Mouse (Mus musculus) kidney, adult 8-10 months (tissue): ENCODE results near the gene Sh3bgrl3.

ENCODE experiments used
- DNase-seq, 2 experiments: peaks; one replicate each; pipeline ENCODE4 v3.0.0; 2022

The Sh3bgrl3 gene

GRCm38 (mm10) chr4:134107730-134108129 is 20.9 kb downstream of the Sh3bgrl3 start:
- no peak for DNase-seq

GRCm38 (mm10) chr4:134106105-134106504 is 22.5 kb downstream of the Sh3bgrl3 start:
- no peak for DNase-seq

DNA sequence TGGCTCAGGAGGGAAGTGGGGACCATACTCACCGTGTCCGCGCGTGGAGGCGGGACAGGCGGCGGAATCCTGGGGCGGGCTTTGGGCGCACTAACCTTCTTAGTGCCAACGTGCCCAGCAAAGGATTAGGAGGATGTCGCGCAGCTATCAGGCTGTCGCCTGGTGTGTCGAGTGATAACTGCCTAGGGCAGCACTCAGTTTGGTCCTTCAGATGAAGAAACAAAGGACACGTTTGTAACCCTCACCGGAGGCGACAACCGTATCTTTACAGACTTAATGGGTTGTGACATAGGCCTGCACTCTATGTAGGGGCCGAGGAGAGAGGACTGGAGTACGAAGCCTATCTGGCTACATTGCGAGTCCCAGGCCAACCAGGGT is 25.9 kb downstream of the Sh3bgrl3 start:
- no peak for DNase-seq

- DNase-seq, result peak; percentile 90
Observed at GRCm38 (mm10) chr4:134101979-134102741, 26.4 kb downstream of the Sh3bgrl3 start, which contains the start of gene Ubxn11. Gene Ubxn11 (plus strand): TSS chr4:134102570.

DNA sequence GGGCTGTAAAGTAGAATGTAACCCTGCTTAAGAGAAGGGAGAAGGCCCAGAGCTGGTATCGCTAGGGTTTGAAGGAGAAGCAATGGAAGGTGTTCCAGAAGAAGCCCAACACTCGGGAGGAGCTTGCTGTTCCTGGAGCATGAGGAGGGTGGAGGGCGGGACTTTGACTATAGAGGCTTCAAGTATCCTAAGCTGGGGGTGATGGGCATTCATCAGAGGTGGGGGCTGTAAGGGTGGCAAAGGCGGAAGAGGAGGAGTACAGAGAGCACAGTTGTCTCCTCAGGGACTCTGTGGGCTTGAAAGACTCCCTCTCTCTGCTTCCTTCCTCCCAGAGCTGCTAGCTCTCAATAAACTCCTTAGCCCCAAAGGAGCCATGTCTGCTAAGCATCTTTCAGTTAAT is 28.3 kb downstream of the Sh3bgrl3 start:
- DNase-seq, result no peak

- DNase-seq, result peak; percentile 30 to 31
Observed at GRCm38 (mm10) chr4:134098628-134099027, 30.0 kb downstream of the Sh3bgrl3 start.

DNA sequence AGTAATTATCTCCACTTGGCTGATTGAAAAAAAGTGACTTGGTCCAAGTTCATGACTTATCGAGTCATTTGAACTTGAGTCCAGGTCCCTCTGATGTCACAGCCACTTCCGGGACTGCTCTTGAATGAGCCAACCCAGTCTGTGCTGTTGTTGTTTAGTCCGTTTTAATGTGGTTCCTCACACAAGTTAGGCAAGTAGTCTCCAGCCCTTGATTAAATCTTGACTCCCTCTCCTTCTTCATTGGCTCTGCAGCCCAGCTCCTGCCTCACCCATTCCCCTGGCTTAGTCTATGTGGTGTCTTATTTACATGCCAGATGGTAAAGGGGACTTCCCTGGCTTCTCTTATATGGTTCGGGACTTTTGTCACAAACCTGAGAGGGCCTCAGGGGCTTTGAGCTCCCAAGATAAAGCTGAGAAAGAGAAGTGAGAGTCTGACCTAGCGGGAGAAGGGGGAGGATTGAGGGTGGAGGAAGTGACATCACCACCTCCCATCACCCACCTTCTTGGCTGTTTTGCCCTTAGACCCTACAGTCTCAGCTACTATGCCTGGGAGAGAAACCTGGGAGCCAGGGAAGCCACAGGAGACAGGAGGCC is 31.5 kb downstream of the Sh3bgrl3 start:
- no peak for DNase-seq

GRCm38 (mm10) chr4:134096120-134096519 is 32.5 kb downstream of the Sh3bgrl3 start:
- DNase-seq, result no peak

GRCm38 (mm10) chr4:134094923-134095547 is 33.6 kb downstream of the Sh3bgrl3 start, which contains the start of gene Cd52:
Gene Cd52 (minus strand): TSS chr4:134095082.
- DNase-seq, result no peak

DNA sequence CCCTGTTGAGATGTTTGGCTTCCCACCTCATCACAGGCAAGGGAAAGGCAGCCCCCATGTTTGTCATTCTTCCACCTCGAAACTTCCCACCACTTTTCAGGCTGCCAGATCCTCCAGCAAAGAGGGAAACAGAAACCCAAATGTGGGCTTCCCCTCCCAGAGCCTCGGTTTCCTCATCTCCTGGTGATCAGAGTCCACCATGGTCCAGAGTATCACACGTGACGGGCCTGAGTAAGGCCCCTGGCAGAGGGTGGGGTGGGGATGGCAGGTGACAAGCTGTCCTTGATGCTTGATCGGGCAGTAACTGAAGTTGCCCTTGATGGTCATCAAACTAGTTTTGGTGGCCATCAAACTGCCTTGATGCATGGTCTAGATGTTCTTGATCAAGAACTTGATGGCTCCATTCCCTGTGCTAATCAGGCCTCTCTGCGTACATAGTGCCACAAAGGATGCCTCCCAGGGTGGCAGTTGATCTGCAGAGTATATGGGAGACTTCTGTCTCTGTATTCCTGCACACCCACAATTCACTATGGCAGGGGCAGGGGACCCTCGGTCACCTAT is 34.5 kb downstream of the Sh3bgrl3 start:
- DNase-seq, result no peak

DNA sequence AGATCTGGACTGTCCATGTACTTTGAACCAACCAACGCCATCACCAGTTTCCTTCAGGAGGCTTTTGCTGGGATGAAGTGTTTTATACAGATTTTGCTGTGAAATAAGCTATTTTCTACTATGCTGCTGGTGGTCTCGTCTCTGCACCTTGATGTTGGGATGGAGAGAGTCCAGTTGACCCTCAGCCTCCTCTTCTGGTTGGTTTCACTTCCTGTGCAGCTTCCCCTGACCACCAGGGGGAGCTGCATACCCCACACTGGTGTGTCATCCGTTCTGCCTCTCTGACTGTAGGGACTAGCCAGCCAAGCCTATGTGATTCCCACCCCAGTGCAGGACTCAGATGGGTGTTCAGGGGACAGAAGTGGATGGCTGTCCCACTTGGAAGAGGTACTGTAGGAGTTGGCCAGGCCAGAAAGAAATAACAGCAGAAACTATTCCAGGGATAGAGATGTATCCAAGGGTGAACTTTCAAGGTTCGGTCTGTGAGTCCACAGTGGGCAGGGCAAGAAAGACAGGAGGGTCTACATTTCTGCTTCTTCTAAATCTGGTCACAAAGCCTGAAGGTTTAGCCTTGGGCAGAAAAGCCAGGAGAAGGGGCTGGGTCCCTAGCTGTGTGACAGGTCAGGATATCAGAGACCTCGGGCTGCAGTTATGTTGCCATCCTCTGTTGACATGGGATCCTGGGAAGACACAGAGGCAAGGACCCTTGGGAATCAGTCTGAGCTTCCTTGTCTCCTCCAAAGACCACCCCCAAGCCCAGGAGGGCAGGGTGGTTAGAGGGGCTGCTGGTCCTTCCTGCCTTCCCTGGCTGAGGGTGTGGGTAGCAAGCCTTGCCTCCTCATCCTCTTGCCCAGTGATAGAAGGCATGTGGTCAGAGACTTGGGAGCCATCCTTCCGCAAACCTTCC is 36.0 kb downstream of the Sh3bgrl3 start:
- peak; percentile 24 to 55 for DNase-seq

DNA sequence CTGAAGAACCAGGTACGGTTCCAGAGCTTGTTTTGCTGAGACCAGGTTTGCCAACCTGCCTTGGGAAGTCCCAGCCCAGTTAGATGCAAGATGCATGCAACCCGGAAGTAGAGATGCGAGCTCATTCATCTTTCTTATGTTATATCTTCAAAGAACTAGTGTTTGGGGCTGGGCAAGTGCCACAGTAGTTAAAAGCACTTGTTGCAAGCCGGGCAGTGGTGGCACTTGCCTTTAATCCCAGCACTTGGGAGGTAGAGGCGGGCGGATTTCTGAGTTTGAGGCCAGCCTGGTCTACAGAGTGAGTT is 37.4 kb downstream of the Sh3bgrl3 start:
- no peak for DNase-seq

DNA sequence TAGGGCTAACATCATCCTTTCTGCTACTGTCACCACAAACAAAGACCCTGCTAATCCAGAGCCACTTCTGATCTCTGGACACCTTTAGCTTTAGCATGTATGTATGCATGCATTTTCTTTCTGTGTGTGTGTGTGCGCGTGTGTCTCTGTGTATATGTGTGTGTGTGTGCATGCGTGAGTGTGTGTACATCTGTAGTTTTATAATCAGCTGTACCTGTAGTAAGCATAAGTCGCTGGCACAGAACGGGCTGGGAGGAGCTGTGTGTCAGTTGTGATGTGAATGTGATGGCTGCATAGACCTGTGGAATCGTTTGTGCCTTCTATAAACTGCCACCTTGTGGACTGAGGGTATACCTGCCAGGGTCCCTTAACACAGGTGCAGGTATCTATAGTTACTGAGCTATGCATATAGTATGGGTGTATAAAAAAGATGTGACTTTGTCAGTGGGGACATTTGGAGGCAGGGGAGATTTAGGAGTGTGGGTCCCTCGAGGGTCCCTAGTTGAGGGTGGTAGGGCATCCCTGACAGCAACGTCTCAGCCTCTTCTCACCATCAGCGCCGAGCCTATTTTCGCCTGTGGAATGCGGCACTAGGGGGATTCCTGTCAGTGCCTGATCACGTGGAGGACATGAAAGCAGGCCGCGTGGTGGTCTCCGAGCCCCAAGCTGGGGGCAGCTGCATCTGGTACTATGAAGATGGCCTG is 37.9 kb downstream of the Sh3bgrl3 start:
- DNase-seq, result no peak

- no peak for DNase-seq
Observed at GRCm38 (mm10) chr4:134089029-134089428, 39.6 kb downstream of the Sh3bgrl3 start.

DNA sequence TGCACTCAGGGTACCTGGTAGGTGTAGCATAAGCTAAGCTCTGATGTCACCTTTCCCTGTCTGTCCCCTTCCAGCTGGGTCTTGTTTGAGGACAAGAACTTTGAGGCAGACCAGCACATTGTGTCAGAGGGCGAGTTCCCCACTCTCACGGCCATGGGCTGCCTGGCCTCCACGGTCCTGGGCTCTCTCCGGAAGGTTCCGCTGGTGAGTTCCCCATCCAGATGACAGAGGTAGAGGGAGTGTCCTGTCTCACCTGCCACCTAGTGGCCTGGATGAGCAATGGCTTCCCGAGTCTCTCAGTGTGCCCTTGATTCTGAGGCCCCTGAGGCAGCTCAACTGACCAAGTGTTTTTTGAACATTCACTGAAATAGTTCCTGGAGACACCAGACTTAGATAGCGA is 41.2 kb downstream of the Sh3bgrl3 start:
- DNase-seq, result peak; percentile 37 to 45

DNA sequence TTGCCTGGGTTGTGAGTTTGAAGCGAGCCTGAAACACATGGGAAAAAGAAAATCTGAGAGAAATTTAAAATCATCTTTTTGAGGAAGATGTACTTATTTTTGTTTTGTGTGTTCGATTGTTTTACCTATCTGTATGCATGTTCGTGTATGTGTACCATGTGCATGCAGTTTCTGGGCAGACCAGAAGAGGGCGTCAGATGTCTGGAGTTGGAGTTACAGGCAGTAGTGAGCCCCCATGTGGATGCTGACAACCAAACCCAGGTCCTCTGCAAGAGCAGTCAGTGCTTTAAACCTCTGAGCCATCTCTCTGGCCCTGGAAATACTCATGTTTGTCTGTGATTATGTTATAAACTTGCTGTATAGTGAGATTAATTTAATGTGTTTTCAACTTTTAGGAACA is 43.6 kb downstream of the Sh3bgrl3 start:
- DNase-seq, result no peak

GRCm38 (mm10) chr4:134082460-134082859 is 46.1 kb downstream of the Sh3bgrl3 start:
- DNase-seq, result no peak

DNA sequence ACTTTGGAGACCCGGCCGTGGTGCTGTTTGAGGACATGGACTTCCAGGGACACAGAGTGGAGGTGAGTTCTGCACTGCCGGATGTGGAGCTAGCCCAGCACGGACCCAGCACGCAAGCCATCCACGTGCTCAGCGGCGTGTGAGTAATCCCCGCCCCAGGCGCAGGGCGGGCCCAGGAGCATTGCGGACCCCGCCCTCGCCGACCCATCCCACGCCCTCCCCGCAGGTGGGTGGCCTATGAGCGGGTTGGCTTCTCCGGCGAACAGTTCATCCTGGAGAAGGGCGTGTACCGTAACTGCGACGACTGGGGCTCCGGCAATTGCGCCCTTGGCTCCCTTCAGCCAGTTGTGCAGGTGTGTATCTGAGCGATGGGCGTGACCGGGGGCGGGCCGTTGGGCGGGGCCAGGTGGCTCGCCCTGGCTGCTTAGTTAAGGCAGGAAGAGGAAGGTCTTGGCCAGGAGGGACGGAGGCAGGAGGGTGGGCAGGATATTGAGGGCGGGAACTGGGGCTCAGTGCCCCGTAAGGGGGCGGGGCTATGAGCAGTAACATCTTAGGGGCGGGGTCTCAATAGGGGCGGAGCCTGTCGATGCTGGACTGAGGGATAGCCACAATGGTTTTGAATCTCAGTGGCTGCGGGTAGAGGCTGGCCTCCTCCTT is 46.7 kb downstream of the Sh3bgrl3 start:
- DNase-seq, result peak; percentile 88 to 92

GRCm38 (mm10) chr4:134080674-134081073 is 47.9 kb downstream of the Sh3bgrl3 start:
- no peak for DNase-seq

- DNase-seq, result peak; percentile 61 to 76
Observed at GRCm38 (mm10) chr4:134078694-134079093, 49.9 kb downstream of the Sh3bgrl3 start.
